Mouse (Mus musculus) myocyte (in vitro differentiated cells): Measurements from ENCODE around the gene Slc22a15.
A peak's percentile ranks its signal among the peaks of the same experiment; 100 is the strongest.

Source experiments
- MAX ChIP-seq: IDR thresholded peaks from one replicate; pipeline ENCODE4 v1.6.1; 2011; ENCODE audit warnings: low read depth, mild to moderate bottlenecking, control low read depth
- MYOD1 ChIP-seq, 3 experiments: IDR thresholded peaks; one replicate each; pipeline ENCODE4 v1.6.1; 2011; ENCODE audit warnings: control low read depth in 2 of 3, low read depth in 2 of 3, mild to moderate bottlenecking in 2 of 3, moderate library complexity in 1 of 3; ENCODE audit not compliant: insufficient read length in 2 of 3, control insufficient read depth in 1 of 3
- POLR2A ChIP-seq: IDR thresholded peaks from one replicate; pipeline ENCODE4 v1.6.1; 2011; ENCODE audit warnings: low read depth, mild to moderate bottlenecking, control low read depth, moderate library complexity; ENCODE audit not compliant: insufficient read length
- POLR2AphosphoS2 ChIP-seq: IDR thresholded peaks from one replicate; pipeline ENCODE4 v1.6.1; 2011; ENCODE audit warnings: low read depth, control low read depth; ENCODE audit not compliant: insufficient read length
- SRF ChIP-seq: IDR thresholded peaks from one replicate; pipeline ENCODE4 v1.6.1; 2011; ENCODE audit warnings: low read depth; ENCODE audit not compliant: control insufficient read depth, insufficient read length
- TCF12 ChIP-seq: IDR thresholded peaks from one replicate; pipeline ENCODE4 v1.6.1; 2011; ENCODE audit warnings: mild to moderate bottlenecking, control low read depth; ENCODE audit not compliant: poor library complexity, insufficient read depth, severe bottlenecking

DNA sequence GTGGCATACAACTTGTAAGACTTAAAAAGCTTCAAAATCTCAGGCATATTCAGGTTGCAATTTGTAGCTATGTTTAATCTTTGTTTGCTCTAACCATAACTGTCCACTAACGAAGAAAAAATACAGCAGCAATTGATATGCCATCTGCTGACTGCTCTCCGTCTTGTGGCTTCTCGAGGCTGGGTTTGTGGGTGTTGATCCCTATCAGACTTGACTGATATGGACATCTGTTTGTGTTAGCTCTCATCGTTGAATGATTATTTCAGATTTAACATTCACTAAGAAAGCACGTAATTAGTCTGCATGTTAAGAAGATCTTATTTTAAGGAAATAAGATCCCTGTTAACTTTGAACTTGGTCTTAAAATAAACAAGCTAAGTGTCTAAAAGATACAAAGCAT is 7.7 kb downstream of the Slc22a15 start:
- TF ChIP-seq POLR2AphosphoS2: no peak
- TF ChIP-seq MYOD1 (IDR thresholded peaks at IDR 0.05; ENCODE audit: control insufficient read depth in 1 of 3, insufficient read length in 2 of 3, low read depth in 2 of 3): peak; percentile 87 to 90 (median 88)
- no peak for TF ChIP-seq POLR2A
- TF ChIP-seq TCF12: peak; percentile 41
- TF ChIP-seq SRF: no peak
- no peak for TF ChIP-seq MAX
